Mouse (Mus musculus) thymus, postnatal 10 days (tissue): ENCODE data around the gene Cutc.

ENCODE experiments used
- DNase-seq, 2 experiments: peaks; one replicate each; pipeline ENCODE4 v3.0.0; 2021; ENCODE audit warnings: low spot score in 2 of 2

Gene Cutc

DNA sequence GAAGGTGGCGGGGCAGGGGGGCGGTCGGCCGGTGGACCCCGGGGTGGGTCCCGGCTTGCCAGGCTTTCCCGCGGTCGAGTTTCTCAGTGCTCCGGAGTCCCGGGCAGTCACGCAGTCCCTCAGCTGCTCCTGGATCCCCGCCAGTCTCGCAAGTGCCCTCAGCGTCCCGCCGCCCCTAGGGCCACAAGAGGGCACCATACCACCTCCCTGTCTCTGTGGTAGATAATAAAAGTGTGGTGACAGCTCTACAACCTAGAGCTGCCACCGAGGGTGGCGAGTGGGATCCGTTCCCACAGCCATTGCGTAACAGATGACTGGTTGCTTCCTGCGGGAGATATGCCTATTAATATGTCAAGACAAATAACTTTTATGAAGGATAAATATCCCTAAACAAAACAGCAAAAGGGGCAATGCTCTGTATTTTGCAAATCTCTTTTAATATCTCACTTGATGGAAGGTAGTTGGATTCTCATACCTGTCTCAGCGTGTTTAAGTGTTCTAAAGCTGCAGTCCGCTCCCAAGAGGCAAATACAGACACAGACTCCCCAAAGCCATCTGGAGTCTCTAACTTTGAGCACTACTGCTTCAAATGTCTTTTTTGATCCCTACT lies 535 bp downstream of the Cutc start:
- peak; percentile 89 to 90 for DNase-seq

DNA sequence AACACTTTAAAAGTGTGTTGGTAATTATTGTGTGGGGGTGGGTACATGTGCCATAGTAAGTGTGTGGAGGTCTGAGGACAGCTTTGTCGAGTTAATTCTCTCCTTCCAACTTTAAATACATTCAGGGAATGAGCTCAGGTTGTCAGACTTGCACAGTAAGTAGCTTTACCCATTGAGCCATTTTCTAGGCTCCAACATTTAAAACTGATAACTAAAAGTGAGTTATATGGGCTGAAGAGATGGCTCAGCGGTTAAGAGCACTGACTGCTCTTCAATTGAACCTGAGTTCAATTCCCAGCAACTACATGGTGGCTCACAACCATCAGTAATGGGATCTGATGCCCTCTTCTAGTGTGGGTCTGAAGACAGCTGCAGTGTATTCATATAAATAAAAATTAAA lies 1.4 kb downstream of the Cutc start:
- no peak for DNase-seq

DNA sequence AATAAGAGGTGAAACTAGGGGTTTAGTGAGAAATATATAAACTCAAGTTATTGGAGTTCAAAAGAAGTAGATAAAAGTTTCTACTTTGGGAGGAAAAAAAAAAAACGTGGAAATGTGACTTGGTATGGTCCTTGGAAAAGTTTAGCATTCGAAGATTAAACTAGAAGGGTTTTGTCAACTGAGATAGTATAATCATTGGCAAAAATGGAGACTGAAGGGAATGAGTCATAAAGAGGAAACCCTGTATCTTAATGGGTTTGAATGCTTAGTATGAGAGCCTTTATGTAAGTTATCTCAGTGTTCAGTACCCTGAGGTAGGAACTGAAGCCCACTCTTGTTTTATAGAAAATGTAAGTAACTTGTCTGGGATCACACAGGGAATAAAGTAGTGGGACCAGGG lies 2.1 kb downstream of the Cutc start:
- no peak for DNase-seq

DNA sequence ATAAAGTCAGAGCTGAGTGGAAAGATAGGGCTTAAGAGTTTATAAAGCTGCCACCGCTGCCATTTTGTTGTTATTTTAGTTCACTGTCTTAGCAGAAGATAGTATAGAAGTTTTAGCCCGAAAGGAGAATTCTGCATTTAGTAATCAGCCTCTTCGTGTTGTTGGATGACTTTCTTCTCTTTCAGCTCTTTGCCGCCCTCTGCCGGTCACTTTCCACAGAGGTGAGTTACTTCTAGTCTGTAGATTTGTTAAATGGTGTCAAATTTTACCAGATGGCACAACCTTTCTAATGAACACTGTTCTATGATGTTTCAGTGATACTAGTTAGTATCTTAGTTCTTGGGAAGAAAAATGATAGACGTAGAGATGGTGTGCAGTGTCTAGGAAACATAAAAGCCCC lies 7.7 kb downstream of the Cutc start:
- DNase-seq: peak; percentile 54 to 84

DNA sequence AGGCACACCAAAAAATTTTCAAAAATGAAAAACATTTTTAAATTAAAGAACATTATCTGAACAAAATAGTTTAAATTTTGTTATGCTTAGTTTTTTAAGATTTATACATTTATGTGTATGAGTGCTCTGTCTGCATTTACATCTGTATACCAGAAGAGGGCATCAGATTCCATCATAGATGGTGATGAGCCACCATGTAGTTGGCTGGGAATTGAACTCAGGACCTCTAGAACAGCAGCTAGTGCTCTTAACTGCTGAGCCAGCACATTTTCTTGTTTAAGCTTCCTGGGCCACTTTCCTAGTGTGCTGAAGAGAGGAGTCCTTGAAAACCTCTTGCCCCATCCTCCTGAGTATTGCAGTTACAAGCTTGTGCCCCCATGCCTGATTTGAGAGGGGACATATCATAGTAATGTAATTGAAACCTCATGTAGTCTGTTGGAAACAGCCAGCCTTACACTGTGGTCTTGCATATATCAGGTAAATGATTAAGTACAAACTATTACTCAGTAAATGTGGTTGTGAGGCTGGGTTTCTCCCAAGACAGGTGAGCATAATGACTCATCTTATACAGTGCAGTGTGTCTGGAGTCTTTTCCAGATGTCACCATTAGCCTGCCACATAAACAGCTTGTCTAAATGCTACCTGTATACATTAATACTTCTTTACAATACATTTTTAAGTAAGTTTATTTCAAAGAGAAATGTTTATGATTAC lies 8.9 kb downstream of the Cutc start:
- DNase-seq: no peak

DNA sequence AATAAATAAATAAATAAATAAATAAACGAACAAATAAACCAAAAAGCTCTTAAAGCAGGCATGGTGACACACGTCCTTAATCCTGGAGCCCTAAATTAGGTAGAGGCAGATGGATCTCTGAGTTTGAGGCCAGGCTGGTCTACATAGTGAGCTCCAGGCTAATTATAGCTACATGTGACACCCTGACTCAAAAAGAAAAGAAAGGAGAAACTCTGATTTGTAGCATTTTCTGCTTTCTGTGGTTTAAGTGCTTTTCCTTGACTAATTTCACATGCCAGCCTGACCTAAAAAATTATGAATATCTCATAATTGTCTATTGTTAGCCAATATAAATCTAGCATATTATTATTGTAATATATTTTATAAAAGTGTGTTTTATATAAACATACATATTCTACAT lies 9.6 kb downstream of the Cutc start:
- DNase-seq: no peak

DNA sequence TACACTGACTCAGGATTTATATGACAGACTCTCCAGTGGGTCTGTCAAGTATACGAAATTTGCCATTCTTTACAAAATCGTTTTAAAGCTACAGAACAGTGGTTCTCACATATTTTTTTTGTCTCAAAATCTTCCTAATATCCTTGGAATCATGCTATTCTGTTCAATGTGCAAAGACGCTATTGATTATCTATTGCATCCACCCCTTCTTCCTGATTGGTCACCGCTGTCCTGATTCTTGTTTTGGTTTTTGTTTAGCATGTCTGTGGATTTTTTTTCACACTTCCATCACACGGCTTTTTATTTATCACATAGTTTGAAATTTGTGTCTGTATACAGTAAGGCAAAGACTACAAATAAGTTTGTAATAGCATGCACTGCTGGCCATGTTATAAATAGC lies 13.7 kb downstream of the Cutc start:
- no peak for DNase-seq

DNA sequence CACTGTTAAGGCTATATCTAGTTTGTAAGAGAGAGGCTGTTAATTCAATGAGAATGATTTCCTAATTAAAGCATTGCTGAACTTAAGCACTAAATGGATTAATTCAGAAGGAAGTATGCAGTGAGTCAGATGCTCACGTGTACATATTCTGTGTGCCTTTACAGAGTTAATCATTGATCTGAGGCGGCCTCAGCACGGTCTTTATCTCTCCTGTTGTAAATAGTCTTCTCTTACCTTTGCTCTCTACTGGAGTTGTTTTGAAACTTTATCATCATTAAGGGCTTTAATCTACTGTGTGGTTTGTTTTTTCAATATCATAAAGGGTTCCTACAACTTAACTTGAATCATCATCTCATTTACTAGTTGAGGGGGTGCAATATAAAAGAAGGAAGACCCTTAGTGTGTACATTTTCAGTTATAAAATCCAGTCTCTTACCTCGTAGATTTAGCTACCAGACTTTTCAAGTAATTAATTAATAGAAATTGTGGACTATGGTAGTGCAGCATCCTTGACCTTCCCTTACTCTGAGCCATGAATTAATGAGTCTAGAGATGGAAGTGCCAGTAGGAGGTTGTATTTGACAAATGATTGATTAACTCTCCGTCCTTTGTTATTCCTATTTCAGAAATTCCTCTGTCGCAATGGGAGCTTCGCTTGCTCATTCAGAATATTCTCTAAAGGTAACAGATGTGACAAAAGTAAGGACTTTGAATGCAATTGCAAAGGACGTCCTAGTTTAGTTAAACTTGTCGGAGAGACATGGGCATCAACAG lies 14.9 kb downstream of the Cutc start:
- no peak for DNase-seq

DNA sequence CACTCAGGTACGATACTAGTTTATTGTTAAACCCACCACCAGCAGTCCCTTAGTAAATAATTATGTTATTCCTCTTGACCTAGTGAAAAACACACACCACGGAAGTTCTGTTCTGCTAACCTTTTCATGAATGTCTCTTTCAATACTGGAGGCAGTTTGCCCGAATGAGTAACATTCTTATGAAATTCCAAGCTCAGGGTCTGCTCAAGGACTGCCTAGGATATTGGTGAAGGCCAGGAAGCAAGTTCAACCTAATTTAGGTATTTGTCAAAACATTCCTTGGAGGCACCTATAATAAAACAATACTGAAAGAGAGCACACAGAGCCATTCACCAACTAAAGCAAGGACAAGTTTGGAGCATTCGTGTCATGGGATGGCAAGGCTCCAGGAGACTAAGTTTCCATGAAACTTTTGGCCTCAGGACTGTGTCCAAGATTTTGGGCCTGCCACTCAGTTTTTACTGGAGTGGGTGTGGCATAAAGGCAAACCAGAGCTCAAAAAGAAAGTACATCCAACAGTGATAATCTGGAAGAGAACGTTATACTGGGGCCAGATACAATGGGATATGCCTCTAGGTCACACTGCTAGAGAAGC lies 16.7 kb downstream of the Cutc start:
- no peak for DNase-seq

DNA sequence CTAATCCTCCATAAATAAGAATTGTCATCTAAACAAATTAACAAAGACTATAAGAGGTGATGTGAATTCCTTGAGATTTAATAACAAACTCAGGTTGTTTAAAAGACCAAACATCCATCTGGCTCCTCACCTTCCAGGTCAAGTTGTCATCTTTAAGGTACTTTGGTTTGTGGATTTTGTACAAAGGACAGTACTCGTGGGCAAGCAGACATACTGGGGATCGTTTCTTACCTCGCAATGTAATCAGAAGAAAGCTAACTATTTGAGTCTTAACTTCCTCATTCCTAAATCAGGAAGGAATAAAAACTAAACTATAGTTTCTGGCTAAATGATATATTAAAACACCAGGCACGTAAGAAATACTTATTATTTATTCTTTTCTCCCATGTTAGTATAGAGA lies 17.8 kb downstream of the Cutc start:
- no peak for DNase-seq

DNA sequence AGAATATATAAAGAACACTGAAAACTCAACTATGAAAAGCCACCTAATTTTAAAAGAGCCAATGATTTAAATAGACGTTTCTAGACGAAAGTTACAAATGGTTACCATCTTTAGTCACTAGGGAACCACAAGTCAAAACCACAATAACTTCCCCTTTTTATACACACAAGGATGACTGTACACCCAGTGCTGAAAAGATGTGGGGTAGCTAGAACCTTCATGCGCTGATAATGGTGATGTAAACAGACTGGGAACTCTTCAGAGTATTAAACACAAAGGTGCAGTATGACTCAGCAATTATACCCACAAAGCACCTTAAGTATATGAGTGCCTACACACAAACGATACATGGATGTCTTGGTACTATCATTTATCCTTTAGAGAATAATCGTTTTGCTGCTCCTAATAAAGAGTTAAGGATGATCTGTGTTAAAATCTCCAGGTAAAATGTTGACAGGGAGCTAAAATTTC lies 18.7 kb downstream of the Cutc start:
- DNase-seq: no peak

DNA sequence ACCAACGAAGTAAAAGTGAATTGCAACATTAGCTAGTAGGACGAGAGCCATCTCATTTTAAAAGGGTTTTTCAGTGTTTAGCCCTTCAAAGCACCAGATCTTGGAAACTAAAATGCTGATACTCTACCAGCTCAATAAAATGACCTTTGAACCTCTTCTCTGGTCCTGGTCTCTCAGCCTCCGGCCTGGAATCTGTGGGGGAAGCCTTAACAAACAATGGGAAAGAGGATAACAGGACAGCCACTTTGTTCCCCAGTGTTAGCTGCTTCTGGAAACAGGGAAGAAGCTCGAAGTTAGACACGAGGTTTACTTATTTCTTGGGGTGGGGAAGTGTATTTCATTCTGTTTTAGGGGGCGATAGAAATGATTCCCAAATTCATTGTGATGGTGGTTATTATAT lies 19.5 kb downstream of the Cutc start:
- no peak for DNase-seq

DNA sequence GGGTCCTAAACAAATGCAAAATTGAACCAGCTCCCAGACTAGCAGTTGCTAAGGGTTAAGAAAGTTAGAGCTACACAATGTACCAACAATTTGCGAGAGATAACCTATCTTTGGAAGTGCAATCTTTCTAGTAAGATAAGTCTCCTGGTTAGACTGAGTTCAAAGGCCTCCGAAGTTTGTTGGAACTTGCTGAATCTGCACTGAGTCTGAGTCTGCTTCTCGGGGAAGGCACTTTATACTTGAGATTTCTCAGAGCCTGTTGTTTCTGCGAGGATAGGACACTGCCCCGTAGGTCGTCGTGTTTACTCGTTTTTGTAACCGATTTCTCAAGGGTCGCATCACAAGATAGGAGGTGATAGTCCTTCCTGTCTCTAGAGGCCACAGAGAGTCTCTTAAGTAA lies 22.6 kb downstream of the Cutc start:
- no peak for DNase-seq

DNA sequence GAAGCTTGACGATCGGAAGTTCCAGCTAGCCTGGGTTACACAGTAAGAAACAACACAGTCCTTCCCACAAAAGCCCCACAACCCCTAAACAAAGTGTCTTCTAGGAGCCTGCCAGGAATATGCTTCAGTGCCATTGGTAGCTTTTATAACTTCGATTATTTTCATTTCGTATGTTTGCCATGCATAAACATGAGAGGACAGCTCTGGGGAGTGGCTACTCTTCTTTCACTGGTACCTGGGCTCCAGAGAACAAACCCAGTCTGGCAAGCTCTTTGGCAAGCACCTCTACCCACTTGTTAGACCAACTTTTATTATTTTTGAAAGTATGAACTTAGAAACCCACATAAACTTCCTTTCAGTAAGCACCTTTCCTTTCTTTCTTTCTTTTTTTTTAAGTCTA lies 23.8 kb downstream of the Cutc start:
- no peak for DNase-seq

DNA sequence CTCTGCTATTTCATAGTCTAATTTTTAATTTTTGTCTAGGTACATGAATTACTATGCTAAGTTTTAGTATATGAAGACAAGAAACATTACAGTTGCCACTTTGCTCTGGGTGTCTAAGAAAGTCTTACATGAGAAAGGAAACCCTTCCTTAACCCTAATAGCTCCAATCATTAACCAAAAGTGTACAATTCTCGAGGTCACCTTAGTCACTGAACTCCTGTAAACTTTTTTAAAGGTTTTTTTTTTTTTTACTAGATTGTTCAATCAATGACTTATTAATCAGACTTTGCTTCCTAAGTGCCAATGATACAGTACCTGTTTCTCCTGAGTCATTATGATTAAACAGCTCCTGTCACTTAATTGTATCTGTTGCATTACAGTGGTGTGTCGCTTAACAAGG lies 24.5 kb downstream of the Cutc start:
- DNase-seq: no peak

DNA sequence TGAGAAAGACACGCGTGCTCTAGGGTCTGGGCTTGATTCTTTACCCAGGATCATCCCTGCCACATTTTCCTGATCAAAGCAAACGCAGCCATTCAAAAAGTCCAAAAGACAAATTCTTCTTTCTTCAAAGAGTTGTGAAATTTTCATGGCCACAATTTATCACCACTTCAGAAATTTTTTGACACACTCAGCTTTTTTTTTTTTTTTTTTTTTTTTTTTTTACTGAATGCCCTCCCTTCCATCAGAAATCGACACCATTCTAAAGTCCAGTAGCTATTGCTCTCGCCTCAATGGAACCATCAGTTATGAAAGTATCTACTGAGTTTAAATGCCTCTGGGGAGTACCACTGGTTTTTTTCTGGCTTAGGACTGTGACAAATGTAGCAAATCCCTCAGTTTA lies 27.6 kb downstream of the Cutc start:
- no peak for DNase-seq

DNA sequence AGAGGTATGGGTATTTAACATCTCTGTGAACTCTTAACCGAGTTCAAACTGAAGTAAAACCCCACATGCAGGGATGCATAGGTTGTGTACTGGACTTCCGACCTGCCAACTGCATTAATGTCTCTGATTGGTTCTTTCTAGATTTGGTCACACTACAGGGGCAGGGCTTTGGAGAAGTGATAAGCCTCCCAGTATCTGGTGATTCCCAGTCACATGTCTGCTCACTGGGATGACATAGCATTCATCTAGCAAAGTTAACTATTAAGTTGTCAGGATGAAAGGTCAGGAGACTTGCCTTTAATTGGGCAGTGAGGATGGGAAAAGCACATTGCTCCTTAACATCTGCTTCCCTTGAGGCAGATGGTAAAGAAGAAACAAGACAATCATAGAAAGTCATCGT lies 29.2 kb downstream of the Cutc start, which contains the start of gene Abcc2:
Abcc2 (plus strand) TSS at position 213 of the 400 bp plus-strand sequence.
- DNase-seq: no peak

DNA sequence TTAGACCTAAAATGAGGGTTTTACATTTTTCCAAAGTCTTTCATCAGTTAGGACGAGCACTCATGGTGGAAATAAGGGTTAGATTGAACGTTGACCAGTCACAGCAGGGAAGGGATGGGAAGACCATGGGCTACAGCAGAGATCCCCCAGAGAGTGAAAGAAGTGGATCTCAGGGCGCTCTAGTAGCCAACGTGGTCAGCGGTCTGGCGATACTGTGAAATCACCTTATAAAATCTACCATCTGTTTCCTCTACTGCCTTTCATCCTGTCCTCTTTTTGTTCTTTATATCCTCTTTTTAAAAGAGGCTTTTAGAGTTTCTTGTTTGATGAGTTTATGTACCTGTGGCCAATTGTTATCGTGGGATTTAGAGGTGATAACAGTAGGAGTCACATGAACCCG lies 32.0 kb downstream of the Cutc start:
- no peak for DNase-seq

DNA sequence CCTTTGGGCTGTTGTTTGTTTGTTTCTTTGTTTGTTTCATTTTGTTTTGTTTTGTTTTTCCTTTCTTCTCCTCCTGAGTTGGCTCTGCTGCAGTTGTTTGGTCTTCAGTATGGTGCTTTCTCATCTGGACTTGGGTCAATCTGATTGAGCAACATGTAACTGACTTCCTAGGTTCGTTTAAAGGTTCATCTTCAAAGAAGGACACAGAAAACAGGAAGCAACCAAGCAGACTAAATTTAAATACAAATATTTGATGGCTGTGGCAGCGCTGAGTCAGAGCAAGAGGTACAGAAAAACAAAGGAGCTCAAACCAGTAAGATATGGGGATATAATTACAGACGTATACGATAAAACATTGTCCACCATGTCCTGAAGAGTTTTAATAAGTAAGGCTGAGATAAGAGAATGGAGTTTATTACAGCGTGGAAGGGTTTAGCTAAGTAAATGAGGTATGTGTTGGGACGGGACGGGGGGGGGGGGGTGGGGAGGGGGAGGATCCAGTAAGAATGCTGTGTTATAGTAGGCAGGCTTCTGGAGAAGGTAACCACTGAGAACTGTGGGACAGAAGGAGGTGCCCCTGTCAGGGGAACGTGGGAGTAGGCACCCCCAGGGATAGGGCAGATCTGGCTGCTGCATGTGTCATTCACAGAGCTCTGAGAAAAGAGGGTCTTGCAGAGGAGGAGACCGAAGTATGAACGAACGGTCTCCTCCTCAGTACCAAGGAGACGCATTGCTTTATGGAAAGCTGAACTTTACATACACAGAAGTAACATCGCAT lies 33.6 kb downstream of the Cutc start:
- DNase-seq: no peak

DNA sequence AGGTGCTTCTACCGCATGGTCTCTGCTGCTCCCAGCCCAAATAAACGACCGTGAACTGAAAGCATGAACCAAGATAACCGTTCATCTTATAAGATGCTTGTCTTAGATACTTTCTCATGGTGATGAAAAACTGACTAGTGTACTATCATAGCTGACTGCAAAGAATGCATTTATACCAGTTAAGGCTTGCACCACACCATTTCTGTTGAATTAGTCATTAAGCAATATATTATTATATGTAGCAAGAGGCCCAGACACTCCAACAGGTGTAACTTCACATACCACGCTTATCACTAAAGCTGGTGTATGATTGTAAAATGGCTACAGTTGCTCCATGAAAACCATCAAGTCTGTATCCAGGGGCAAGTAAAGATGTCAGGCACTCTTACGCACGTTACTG lies 37.0 kb downstream of the Cutc start:
- no peak for DNase-seq

DNA sequence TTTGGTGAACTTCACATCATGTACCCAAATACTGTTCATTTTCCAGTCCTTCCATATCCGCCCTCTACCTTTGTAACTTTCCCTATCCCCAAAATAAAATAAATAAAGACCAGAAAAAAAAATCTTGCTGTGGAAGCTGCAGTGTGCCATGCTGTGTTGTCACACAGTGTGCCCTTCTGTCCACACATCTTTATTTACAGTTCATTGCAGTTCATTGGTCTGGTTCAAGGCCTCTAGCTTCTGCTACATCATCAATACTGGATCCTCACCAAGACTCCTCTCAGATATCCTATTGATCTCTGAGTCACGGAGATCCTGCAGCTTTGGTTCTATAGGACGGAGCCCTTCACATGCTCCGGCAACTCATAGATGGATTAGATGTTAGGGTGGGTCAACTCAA lies 39.7 kb downstream of the Cutc start:
- DNase-seq: no peak

DNA sequence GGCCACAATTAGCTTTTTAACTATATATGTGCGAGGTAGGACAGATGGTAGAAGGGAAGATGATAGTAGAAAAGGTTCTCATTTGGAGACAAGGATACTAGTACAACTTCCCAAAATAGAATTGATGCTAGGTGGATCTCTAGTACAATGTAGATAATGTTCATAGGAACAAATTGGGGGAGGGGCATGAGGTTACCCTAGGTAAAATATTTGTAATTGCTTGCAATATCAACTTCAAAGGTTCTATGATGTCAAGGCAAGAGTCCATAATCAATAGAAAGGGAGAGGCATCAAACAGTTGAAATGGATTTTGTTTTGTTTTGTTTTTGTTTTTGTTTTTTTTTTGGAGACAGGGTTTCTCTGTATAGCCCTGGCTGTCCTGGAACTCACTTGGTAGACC lies 41.2 kb downstream of the Cutc start:
- DNase-seq: no peak
